Mouse (Mus musculus): ENCODE measurements around the gene Gapt. TPM values are rescaled to one million over a fixed set of nuclear protein-coding genes. Genes with fewer than 3 reads are reported as not detected.

The Gapt gene
- polyA plus RNA-seq, 1 experiment from 2014 or later = not detected

GRCm38 (mm10) chr13:110367961-110368555 lies 11.1 kb upstream of the Gapt start:
- no peaks in the 10 kb centered on the region for H3K27me3 ChIP-seq (ENCODE audit: control insufficient read depth, insufficient read depth, low read length)
- no peak overlapping the region for H3K4me3 ChIP-seq (ENCODE audit: low read depth, low read length)
- 0 out of 2 replicates have a peak, but pooled peaks have one; percentile 38 for ATAC-seq (ENCODE audit: low read depth)
- H3K9ac ChIP-seq (replicated peaks; ENCODE audit: low read depth, low read length) = no peak overlapping the region
- no peaks in the 10 kb centered on the region for H3K4me1 ChIP-seq (ENCODE audit: control insufficient read depth, insufficient read depth, low read length)
- H3K4me2 ChIP-seq (ENCODE audit: low read depth, low read length) = no peak overlapping the region
- WGBS = 93% methylated on average over 3 of the region's 3 CpGs
- no peak overlapping the region for H3K27ac ChIP-seq (ENCODE audit: low read depth, low read length)
- H3K36me3 ChIP-seq (ENCODE audit: control insufficient read depth, insufficient read depth, low read length) = no peaks in the 10 kb centered on the region
- H3K9me3 ChIP-seq (ENCODE audit: control insufficient read depth, low read length) = no peaks in the 10 kb centered on the region

- 93% methylated on average over 3 of the region's 3 CpGs for WGBS
- ATAC-seq (ENCODE audit: low read depth) = no peak
- no peak overlapping the region for H3K9ac ChIP-seq (replicated peaks; ENCODE audit: low read depth, low read length)
Observed at GRCm38 (mm10) chr13:110366477-110366876, 9.5 kb upstream of the Gapt start.

GRCm38 (mm10) chr13:110363722-110364121 lies 6.7 kb upstream of the Gapt start:
- no peaks in the 10 kb centered on the region for H3K36me3 ChIP-seq (ENCODE audit: control insufficient read depth, insufficient read depth, low read length)
- H3K4me2 ChIP-seq (ENCODE audit: low read depth, low read length) = no peak overlapping the region
- no peaks in the 10 kb centered on the region for H3K9me3 ChIP-seq (ENCODE audit: control insufficient read depth, low read length)
- H3K9ac ChIP-seq (replicated peaks; ENCODE audit: low read depth, low read length) = no peak overlapping the region
- no peak for ATAC-seq (ENCODE audit: low read depth)
- H3K4me3 ChIP-seq (ENCODE audit: low read depth, low read length) = no peak overlapping the region
- no peaks in the 10 kb centered on the region for H3K4me1 ChIP-seq (ENCODE audit: control insufficient read depth, insufficient read depth, low read length)
- H3K27ac ChIP-seq (ENCODE audit: low read depth, low read length) = no peak overlapping the region
- 87% methylated on average over 6 of the region's 6 CpGs for WGBS
- no peaks in the 10 kb centered on the region for H3K27me3 ChIP-seq (ENCODE audit: control insufficient read depth, insufficient read depth, low read length)

More at GRCm38 (mm10) chr13:110366477-110366876, 9.5 kb upstream of the Gapt start:
- H3K9me3 ChIP-seq (ENCODE audit: control insufficient read depth, low read length) = no peaks in the 10 kb centered on the region
- no peak overlapping the region for H3K27ac ChIP-seq (ENCODE audit: low read depth, low read length)
- no peaks in the 10 kb centered on the region for H3K4me1 ChIP-seq (ENCODE audit: control insufficient read depth, insufficient read depth, low read length)
- no peak overlapping the region for H3K4me2 ChIP-seq (ENCODE audit: low read depth, low read length)
- H3K27me3 ChIP-seq (ENCODE audit: control insufficient read depth, insufficient read depth, low read length) = no peaks in the 10 kb centered on the region
- H3K36me3 ChIP-seq (ENCODE audit: control insufficient read depth, insufficient read depth, low read length) = no peaks in the 10 kb centered on the region
- no peak overlapping the region for H3K4me3 ChIP-seq (ENCODE audit: low read depth, low read length)

- 84% methylated on average over 6 of the region's 6 CpGs for WGBS
- Histone ChIP-seq H3K36me3 (ENCODE audit: control insufficient read depth, insufficient read depth, low read length) (no peaks in the 10 kb centered on the region), H3K9me3 (ENCODE audit: control insufficient read depth, low read length) (no peaks in the 10 kb centered on the region), H3K4me3 (ENCODE audit: low read depth, low read length) (no peak overlapping the region), H3K27ac (ENCODE audit: low read depth, low read length) (no peak overlapping the region), H3K9ac (replicated peaks; ENCODE audit: low read depth, low read length) (no peak overlapping the region), H3K4me1 (ENCODE audit: control insufficient read depth, insufficient read depth, low read length) (0 out of 2 replicates have a peak, but pooled peaks cover 4% of the 10 kb centered on the region), H3K4me2 (ENCODE audit: low read depth, low read length) (no peak overlapping the region), H3K27me3 (ENCODE audit: control insufficient read depth, insufficient read depth, low read length) (no peaks in the 10 kb centered on the region)
- no peak for ATAC-seq (ENCODE audit: low read depth)
Observed at GRCm38 (mm10) chr13:110351051-110351450, 5.9 kb downstream of the Gapt start.

GRCm38 (mm10) chr13:110346707-110347106 lies 10.3 kb downstream of the Gapt start:
- ATAC-seq (ENCODE audit: low read depth) = no peak; the same call in 1 of the 2 replicates
- Histone ChIP-seq H3K4me3 (ENCODE audit: low read depth, low read length) (no peak overlapping the region), H3K36me3 (ENCODE audit: control insufficient read depth, insufficient read depth, low read length) (no peaks in the 10 kb centered on the region), H3K27ac (ENCODE audit: low read depth, low read length) (peak overlapping the region; percentile 64; the same call in 1 of the 2 replicates), H3K9me3 (ENCODE audit: control insufficient read depth, low read length) (no peaks in the 10 kb centered on the region), H3K4me2 (ENCODE audit: low read depth, low read length) (no peak overlapping the region), H3K9ac (replicated peaks; ENCODE audit: low read depth, low read length) (no peak overlapping the region), H3K27me3 (ENCODE audit: control insufficient read depth, insufficient read depth, low read length) (no peaks in the 10 kb centered on the region), H3K4me1 (ENCODE audit: control insufficient read depth, insufficient read depth, low read length) (peaks cover 4% of the 10 kb centered on the region; the same call in 1 of the 2 replicates)
- 20% methylated on average over 7 of the region's 7 CpGs for WGBS

GRCm38 (mm10) chr13:110342602-110343001 lies 14.4 kb downstream of the Gapt start:
- no peak for ATAC-seq (ENCODE audit: low read depth)
- H3K27ac ChIP-seq (ENCODE audit: low read depth, low read length) = peak overlapping the region; percentile 55; the same call in 1 of the 2 replicates
- WGBS = 35% methylated on average over 6 of the region's 6 CpGs
- H3K9me3 ChIP-seq (ENCODE audit: control insufficient read depth, low read length) = no peaks in the 10 kb centered on the region
- no peaks in the 10 kb centered on the region for H3K27me3 ChIP-seq (ENCODE audit: control insufficient read depth, insufficient read depth, low read length)
- H3K4me2 ChIP-seq (ENCODE audit: low read depth, low read length) = no peak overlapping the region
- H3K36me3 ChIP-seq (ENCODE audit: control insufficient read depth, insufficient read depth, low read length) = no peaks in the 10 kb centered on the region
- H3K4me1 ChIP-seq (ENCODE audit: control insufficient read depth, insufficient read depth, low read length) = peaks cover 4% of the 10 kb centered on the region; the same call in 1 of the 2 replicates
- H3K4me3 ChIP-seq (ENCODE audit: low read depth, low read length) = no peak overlapping the region
- no peak overlapping the region for H3K9ac ChIP-seq (replicated peaks; ENCODE audit: low read depth, low read length)

- no peak overlapping the region for H3K9ac ChIP-seq (replicated peaks; ENCODE audit: low read depth, low read length)
- WGBS = 86% methylated on average over 14 of the region's 14 CpGs
- ATAC-seq (ENCODE audit: low read depth) = peak; percentile 63; the same call in 1 of the 2 replicates
- H3K4me2 ChIP-seq (ENCODE audit: low read depth, low read length) = no peak overlapping the region
- no peak overlapping the region for H3K4me3 ChIP-seq (ENCODE audit: low read depth, low read length)
- H3K27ac ChIP-seq (ENCODE audit: low read depth, low read length) = no peak overlapping the region
- no peaks in the 10 kb centered on the region for H3K36me3 ChIP-seq (ENCODE audit: control insufficient read depth, insufficient read depth, low read length)
- no peaks in the 10 kb centered on the region for H3K9me3 ChIP-seq (ENCODE audit: control insufficient read depth, low read length)
- no peaks in the 10 kb centered on the region for H3K4me1 ChIP-seq (ENCODE audit: control insufficient read depth, insufficient read depth, low read length)
- H3K27me3 ChIP-seq (ENCODE audit: control insufficient read depth, insufficient read depth, low read length) = no peaks in the 10 kb centered on the region
Observed at GRCm38 (mm10) chr13:110332958-110333597, 23.9 kb downstream of the Gapt start.

GRCm38 (mm10) chr13:110318746-110319145 lies 38.3 kb downstream of the Gapt start:
- 68% methylated on average over 4 of the region's 4 CpGs for WGBS
- Histone ChIP-seq H3K4me2 (ENCODE audit: low read depth, low read length) (no peak overlapping the region), H3K27me3 (ENCODE audit: control insufficient read depth, insufficient read depth, low read length) (no peaks in the 10 kb centered on the region), H3K9ac (replicated peaks; ENCODE audit: low read depth, low read length) (no peak overlapping the region), H3K4me3 (ENCODE audit: low read depth, low read length) (no peak overlapping the region), H3K27ac (ENCODE audit: low read depth, low read length) (no peak overlapping the region), H3K36me3 (ENCODE audit: control insufficient read depth, insufficient read depth, low read length) (no peaks in the 10 kb centered on the region), H3K9me3 (ENCODE audit: control insufficient read depth, low read length) (no peaks in the 10 kb centered on the region), H3K4me1 (ENCODE audit: control insufficient read depth, insufficient read depth, low read length) (no peaks in the 10 kb centered on the region)
- no peak for ATAC-seq (ENCODE audit: low read depth)

GRCm38 (mm10) chr13:110307188-110307587 lies 49.8 kb downstream of the Gapt start:
- Histone ChIP-seq H3K4me1 (ENCODE audit: control insufficient read depth, insufficient read depth, low read length) (no peaks in the 10 kb centered on the region), H3K4me3 (ENCODE audit: low read depth, low read length) (no peak overlapping the region), H3K27ac (ENCODE audit: low read depth, low read length) (no peak overlapping the region), H3K27me3 (ENCODE audit: control insufficient read depth, insufficient read depth, low read length) (no peaks in the 10 kb centered on the region), H3K9ac (replicated peaks; ENCODE audit: low read depth, low read length) (no peak overlapping the region), H3K9me3 (ENCODE audit: control insufficient read depth, low read length) (no peaks in the 10 kb centered on the region), H3K36me3 (ENCODE audit: control insufficient read depth, insufficient read depth, low read length) (no peaks in the 10 kb centered on the region), H3K4me2 (ENCODE audit: low read depth, low read length) (no peak overlapping the region)
- no peak for ATAC-seq (ENCODE audit: low read depth)
- 90% methylated on average over 5 of the region's 5 CpGs for WGBS
